ENCODE assay signal across 7 mouse cellular contexts in the genomic region with DNA sequence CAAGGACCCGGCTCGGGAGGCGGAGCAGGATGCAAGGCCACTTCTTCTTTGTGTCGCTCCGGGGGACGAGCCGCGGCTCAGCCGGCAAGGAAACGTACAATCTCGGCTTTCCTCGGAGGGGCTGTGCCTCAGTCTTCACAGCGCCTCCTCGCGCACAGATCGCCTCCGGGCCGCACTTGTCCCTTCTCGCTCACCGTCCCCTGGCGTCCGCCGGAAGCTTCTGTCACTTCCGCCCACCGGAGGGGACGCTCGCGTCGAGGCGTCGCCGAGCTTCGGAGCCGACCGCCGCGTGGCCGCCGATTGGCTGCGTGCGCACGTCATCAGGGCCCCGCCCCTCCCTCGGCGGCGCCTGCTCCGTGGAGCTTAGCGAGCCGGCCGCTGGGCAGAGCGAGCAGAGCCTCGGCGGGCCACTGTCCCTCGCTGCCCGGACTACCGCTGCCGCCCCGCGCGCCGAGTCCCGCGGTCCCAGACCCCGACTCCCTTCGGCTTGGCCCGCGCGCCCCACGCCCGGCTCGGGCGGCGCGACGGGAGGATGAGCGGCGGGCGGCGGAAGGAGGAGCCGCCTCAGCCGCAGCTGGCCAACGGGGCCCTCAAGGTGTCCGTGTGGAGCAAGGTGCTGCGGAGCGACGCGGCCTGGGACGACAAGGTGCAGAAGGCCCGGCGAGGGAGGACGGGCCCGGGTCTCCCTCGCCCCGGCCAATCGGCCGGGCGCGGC. TPM values are rescaled to one million over a fixed set of nuclear protein-coding genes. Genes with fewer than 3 reads are reported as not detected.
DNase-seq lines count a peak whose midpoint lies in the region; ATAC-seq lines count a peak whose summit lies in the region.

A gene (plus strand): TSS at position 357 of the 715 bp plus-strand sequence.

- H3K4me2 ChIP-seq in embryonic facial prominence, embryonic 11.5 days (ENCODE audit: low read depth, low read length), result peak within 1 kb of the TSS; percentile 86
- H3K4me2 ChIP-seq in limb, embryonic 11.5 days (ENCODE audit: low read depth, severe bottlenecking), result peak within 1 kb of the TSS; percentile 84
- peak within 1 kb of the TSS; percentile 88 for H3K4me2 ChIP-seq in midbrain, embryonic 14.5 days (ENCODE audit: low read length)

- no peaks in the 10 kb centered on the region for H3K4me1 ChIP-seq in embryonic facial prominence, embryonic 11.5 days (ENCODE audit: control insufficient read depth, insufficient read depth, low read length)
- 0 out of 2 replicates have a peak, but pooled peaks cover 8% of the 10 kb centered on the region for H3K4me1 ChIP-seq in limb, embryonic 11.5 days (ENCODE audit: control insufficient read depth, insufficient read depth, low read length)
- peaks cover 17% of the 10 kb centered on the region for H3K4me1 ChIP-seq in midbrain, embryonic 14.5 days (ENCODE audit: control insufficient read depth, insufficient read depth, low read length)

- H3K36me3 ChIP-seq in embryonic facial prominence, embryonic 11.5 days (replicated peaks; ENCODE audit: control insufficient read depth, insufficient read depth, low read depth, low read length), result no peaks in the 10 kb centered on the region; the same call in 1 of the 2 replicates
- peaks cover 8% of the 10 kb centered on the region for H3K36me3 ChIP-seq in limb, embryonic 11.5 days (ENCODE audit: control insufficient read depth, insufficient read depth, low read length)
- peaks cover 27% of the 10 kb centered on the region for H3K36me3 ChIP-seq in midbrain, embryonic 14.5 days (ENCODE audit: control insufficient read depth, insufficient read depth, low read length)

- H3K4me3 ChIP-seq in embryonic facial prominence, embryonic 11.5 days (ENCODE audit: low read depth, low read length), result peak within 1 kb of the TSS; percentile 92
- H3K4me3 ChIP-seq in limb, embryonic 11.5 days (ENCODE audit: low read depth, low read length), result peak within 1 kb of the TSS; percentile 99
- peak within 1 kb of the TSS; percentile 85 for H3K4me3 ChIP-seq in midbrain, embryonic 14.5 days (replicated peaks; ENCODE audit: low read depth, low read length)

- no peaks in the 10 kb centered on the region for H3K27me3 ChIP-seq in embryonic facial prominence, embryonic 11.5 days (ENCODE audit: control insufficient read depth, insufficient read depth, low read length)
- no peaks in the 10 kb centered on the region for H3K27me3 ChIP-seq in limb, embryonic 11.5 days (ENCODE audit: control insufficient read depth, insufficient read depth, low read length)
- H3K27me3 ChIP-seq in midbrain, embryonic 14.5 days (ENCODE audit: control insufficient read depth, insufficient read depth, low read length), result no peaks in the 10 kb centered on the region

- peak; percentile 94 for ATAC-seq in embryonic facial prominence, embryonic 11.5 days (replicated peaks; ENCODE audit: insufficient number of reproducible peaks, low FRiP score, low TSS enrichment, low read depth)
- peak; percentile 90 for ATAC-seq in limb, embryonic 11.5 days (ENCODE audit: insufficient number of reproducible peaks, low FRiP score, low TSS enrichment, low read depth)
- peak; percentile 97 for ATAC-seq in midbrain, embryonic 14.5 days (ENCODE audit: low FRiP score, low TSS enrichment)

- under 1% methylated on average over 89 of the region's 98 CpGs for WGBS in embryonic facial prominence, embryonic 11.5 days
- under 1% methylated on average over 94 of the region's 98 CpGs for WGBS in limb, embryonic 11.5 days
- under 1% methylated on average over 86 of the region's 98 CpGs for WGBS in midbrain, embryonic 14.5 days

- peak; percentile 99 for DNase-seq in adrenal gland, postnatal 14 days
- DNase-seq in embryonic facial prominence, embryonic 11.5 days (ENCODE audit: low spot score), result peak; percentile 98
- DNase-seq in heart, adult 11 months, result peak; percentile 100
- peak; percentile 97 for DNase-seq in kidney, adult 18-20 months
- peak; percentile 98 for DNase-seq in limb, embryonic 11.5 days (ENCODE audit: low spot score)
- DNase-seq in midbrain, embryonic 14.5 days, result peak; percentile 99
- peak; percentile 97 for DNase-seq in spleen, adult 18-20 months

- no peaks in the 10 kb centered on the region for H3K9me3 ChIP-seq in embryonic facial prominence, embryonic 11.5 days (replicated peaks; ENCODE audit: control insufficient read depth, low read length)
- no peaks in the 10 kb centered on the region for H3K9me3 ChIP-seq in limb, embryonic 11.5 days (ENCODE audit: control insufficient read depth, low read length)
- H3K9me3 ChIP-seq in midbrain, embryonic 14.5 days (ENCODE audit: control insufficient read depth, low read length), result no peaks in the 10 kb centered on the region

- peak within 1 kb of the TSS; percentile 90 for H3K9ac ChIP-seq in embryonic facial prominence, embryonic 11.5 days (replicated peaks; ENCODE audit: low read length)
- peak within 1 kb of the TSS; percentile 96 for H3K9ac ChIP-seq in limb, embryonic 11.5 days (ENCODE audit: low read length)
- H3K9ac ChIP-seq in midbrain, embryonic 14.5 days (replicated peaks; ENCODE audit: low read length), result peak within 1 kb of the TSS; percentile 88

- peak within 1 kb of the TSS; percentile 85 for H3K27ac ChIP-seq in embryonic facial prominence, embryonic 11.5 days (replicated peaks; ENCODE audit: low read depth, low read length)
- H3K27ac ChIP-seq in limb, embryonic 11.5 days (replicated peaks; ENCODE audit: low read depth, low read length), result peak within 1 kb of the TSS; percentile 82
- peak within 1 kb of the TSS; percentile 93 for H3K27ac ChIP-seq in midbrain, embryonic 14.5 days (replicated peaks; ENCODE audit: low read depth, low read length)

RNA-seq across cellular contexts. Expression of the gene that starts here (rescaled TPM):
- 269 and 294 TPM in 2 replicates for total RNA-seq in adrenal gland, postnatal 14 days (2021)
- 217 and 219 TPM in 2 replicates for polyA plus RNA-seq in embryonic facial prominence, embryonic 11.5 days (2014; fragmentation: Nextera tagmentation; extraction: Ambion mirVana)
- 190 and 202 TPM in 2 replicates for polyA plus RNA-seq in limb, embryonic 11.5 days (2014; fragmentation: Nextera tagmentation; extraction: Ambion mirVana)
- polyA plus RNA-seq in midbrain, embryonic 14.5 days (2014; fragmentation: Nextera tagmentation; extraction: Ambion mirVana), result 169 and 171 TPM in 2 replicates

Comparison
In these comparisons a context has a peak if more than half of its experiments do, and no peak if none do; other contexts are left out.
1. Peak in every context shown above with its lines: DNase-seq, ATAC-seq, H3K4me3 ChIP-seq and H3K27ac ChIP-seq.